Mouse (Mus musculus): ENCODE data around the gene Rhobtb3.

DNA sequence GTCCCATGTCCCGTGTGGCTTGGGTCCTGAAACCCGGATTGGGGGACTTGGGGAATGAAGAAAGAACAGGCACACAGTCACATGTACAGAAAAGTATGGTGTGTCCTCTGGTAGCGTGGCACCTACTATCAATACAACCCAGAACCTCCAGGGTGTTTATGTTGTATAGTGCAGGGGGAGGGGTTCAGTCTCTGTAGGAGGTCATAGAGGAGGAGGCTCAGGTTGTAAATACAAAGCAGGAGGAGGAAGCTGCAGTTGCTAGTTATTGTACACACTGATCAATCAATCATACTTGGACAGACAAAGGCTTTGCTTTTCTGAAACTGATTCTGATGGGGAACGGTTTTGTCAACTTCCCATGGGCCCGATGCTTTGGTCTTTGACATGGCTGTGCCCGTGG is 112.0 kb downstream of the Rhobtb3 start:
- TF ChIP-seq ZC3H11A (IDR thresholded peaks at IDR 0.05; ENCODE audit: borderline replicate concordance, low read depth, low read length) (no peak), CHD2 (IDR thresholded peaks at IDR 0.05; ENCODE audit: low read depth, low read length) (no peak)

All from ES-E14 (cell line).